Mouse (Mus musculus): ENCODE measurements around the gene Arhgef10l.

- TF ChIP-seq CTCF (IDR thresholded peaks at IDR 0.05; ENCODE audit: borderline replicate concordance, control insufficient read depth, extremely low read depth, insufficient read depth, low read length, poor library complexity) = no peak
- TF ChIP-seq POLR2A (IDR thresholded peaks at IDR 0.05; ENCODE audit: control insufficient read depth, extremely low read depth, insufficient read depth, low read length, poor library complexity) = no peak
Measured at GRCm38 (mm10) chr4:140708297-140708927, 42.6 kb upstream of the Arhgef10l start.

All from thymus, adult 2 months (tissue).